Mouse (Mus musculus) stomach, embryonic 14.5 days (tissue): Measurements from ENCODE around the gene Slc29a1. TPM values are rescaled to one million over a fixed set of nuclear protein-coding genes. Genes with fewer than 3 reads are reported as not detected.

Experiments used
- ATAC-seq: fragments of 200-750 bp; cut with Nextera tagmentation; 2 replicates; pipeline ENCODE4 v1.8.0; 2017; ENCODE audit warnings: low read depth, moderate TSS enrichment; ENCODE audit not compliant: insufficient number of reproducible peaks, insufficient read depth, low FRiP score
- H3K27ac ChIP-seq: fragments of 300-500 bp; sonication (generic); 2 replicates; pipeline ENCODE4 v1.5.1; 2014; ENCODE audit warnings: mild to moderate bottlenecking, low read length, moderate library complexity, mixed read lengths
- H3K27me3 ChIP-seq: fragments of 300-500 bp; sonication (generic); 2 replicates; pipeline ENCODE4 v1.6.1; 2014; ENCODE audit warnings: low read length, control low read depth, mixed read lengths; ENCODE audit not compliant: control insufficient read depth, insufficient read depth
- H3K36me3 ChIP-seq: fragments of 300-500 bp; sonication (generic); 2 replicates; pipeline ENCODE4 v1.6.1; 2014; ENCODE audit warnings: mild to moderate bottlenecking, control low read depth, low read length, moderate library complexity, mixed read lengths; ENCODE audit not compliant: control insufficient read depth, insufficient read depth
- H3K4me1 ChIP-seq: fragments of 300-500 bp; sonication (generic); 2 replicates; pipeline ENCODE4 v1.6.1; 2014; ENCODE audit warnings: low read length, control low read depth, mixed read lengths; ENCODE audit not compliant: control insufficient read depth, insufficient read depth
- H3K4me2 ChIP-seq: fragments of 300-500 bp; sonication (generic); replicated peaks from 2 replicates; pipeline ENCODE4 v1.6.1; 2014; ENCODE audit warnings: low read depth, low read length, control low read depth
- H3K4me3 ChIP-seq: fragments of 300-500 bp; sonication (generic); 2 replicates; pipeline ENCODE4 v1.5.1; 2014; ENCODE audit warnings: low read depth, low read length, control low read depth
- H3K9ac ChIP-seq: fragments of 300-500 bp; sonication (generic); replicated peaks from 2 replicates; pipeline ENCODE4 v1.6.1; 2014; ENCODE audit warnings: low read depth, mild to moderate bottlenecking, control low read depth, low read length, moderate library complexity, mixed read lengths
- H3K9me3 ChIP-seq: fragments of 300-500 bp; sonication (generic); 2 replicates; pipeline ENCODE4 v1.6.1; 2016; ENCODE audit warnings: low read depth, low read length, control low read depth; ENCODE audit not compliant: control insufficient read depth
- WGBS: fragments of 180-500 bp; shearing (Covaris S2); extraction: QIAGEN DNeasy Blood & Tissue Kit; methylation state at CpG from one replicate; pipeline ENCODE4 v1.1.7; 2014; 5-methylcytosine and 5-hydroxymethylcytosine counted together
- polyA plus RNA-seq: library from polyadenylated mRNA; unstranded; fragments of >200 nt; fragmentation: Nextera tagmentation; extraction: Ambion mirVana; gene quantifications from 2 replicates; pipeline ENCODE4 v1.2.1, GENCODE M21; 2014

Slc29a1 gene
- polyA plus RNA-seq, 1 experiment from 2014 or later: 73.0 TPM

DNA sequence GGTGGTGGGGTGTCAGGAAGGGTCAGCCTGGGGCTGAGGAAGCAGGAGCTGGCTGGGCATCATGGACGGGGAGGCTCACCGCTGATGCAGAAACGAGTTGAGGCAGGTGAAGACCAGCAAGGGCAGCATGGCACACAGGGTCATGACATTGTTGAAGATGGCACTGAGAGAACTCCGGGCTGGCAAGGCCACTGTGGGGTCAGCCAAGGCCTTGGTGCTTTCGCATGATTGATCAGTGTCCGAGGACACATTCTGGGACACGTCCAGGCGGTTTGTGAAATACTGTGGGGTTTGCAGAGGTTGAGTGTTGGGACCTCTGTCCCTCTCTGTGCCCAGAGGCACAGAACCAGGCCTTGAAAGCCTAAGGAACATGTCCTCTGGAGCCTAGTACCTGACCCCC lies 9.6 kb downstream of the Slc29a1 start:
- H3K27ac ChIP-seq: no peak overlapping the region
- H3K4me2 ChIP-seq: no peak overlapping the region
- no peak overlapping the region for H3K4me3 ChIP-seq
- H3K9ac ChIP-seq: no peak overlapping the region
- no peaks in the 10 kb centered on the region; the same call in 1 of the 2 replicates for H3K36me3 ChIP-seq
- no peak for ATAC-seq
- H3K9me3 ChIP-seq: no peaks in the 10 kb centered on the region
- peaks cover 42% of the 10 kb centered on the region for H3K4me1 ChIP-seq
- WGBS: 93% methylated on average over 8 of the region's 8 CpGs
- no peaks in the 10 kb centered on the region for H3K27me3 ChIP-seq

DNA sequence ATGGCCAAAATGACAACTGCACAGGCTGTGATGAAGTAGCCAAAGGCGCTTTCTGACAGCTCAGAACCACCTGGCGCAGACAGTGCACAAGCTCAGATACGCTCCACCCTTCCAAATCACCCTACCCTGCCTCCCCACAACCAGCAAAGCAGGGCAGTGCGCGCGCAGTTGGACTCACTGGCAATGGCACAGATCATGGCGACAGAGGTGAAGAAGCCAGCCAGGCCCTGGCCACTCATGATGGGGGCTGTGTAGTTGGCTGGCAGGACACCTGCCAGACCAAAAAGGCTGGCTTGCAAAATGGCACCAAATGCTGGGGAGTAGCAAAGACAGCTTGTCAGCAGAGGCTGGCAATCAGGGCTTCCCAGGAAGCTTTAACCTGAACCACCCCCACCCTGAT lies 10.2 kb downstream of the Slc29a1 start:
- H3K27ac ChIP-seq: no peak overlapping the region
- 97% methylated on average over 7 of the region's 7 CpGs for WGBS
- H3K4me2 ChIP-seq: no peak overlapping the region
- no peaks in the 10 kb centered on the region for H3K27me3 ChIP-seq
- H3K4me3 ChIP-seq: no peak overlapping the region
- peaks cover 42% of the 10 kb centered on the region for H3K4me1 ChIP-seq
- H3K36me3 ChIP-seq: no peaks in the 10 kb centered on the region; the same call in 1 of the 2 replicates
- no peak for ATAC-seq
- H3K9me3 ChIP-seq: no peaks in the 10 kb centered on the region
- no peak overlapping the region for H3K9ac ChIP-seq

DNA sequence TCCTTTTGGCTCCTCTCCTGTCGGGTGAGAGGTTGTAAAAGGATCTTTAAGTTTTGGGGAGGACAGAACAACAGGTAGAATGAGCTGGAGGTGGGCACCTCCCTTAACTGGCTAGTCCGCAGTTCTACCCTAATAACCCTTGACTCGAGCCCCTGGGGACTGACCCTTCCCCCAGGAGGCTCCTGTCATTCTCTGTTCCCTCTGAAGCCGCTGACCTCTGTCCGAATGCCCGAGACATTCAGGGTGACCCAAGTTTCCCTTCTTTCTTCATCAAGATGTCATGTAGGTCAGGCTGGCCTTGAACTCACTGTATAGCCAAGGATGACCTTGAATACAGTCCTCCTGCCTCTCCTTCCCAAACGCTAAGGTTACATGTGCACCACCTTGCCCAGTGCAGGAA lies 11.0 kb downstream of the Slc29a1 start:
- no peak overlapping the region for H3K9ac ChIP-seq
- H3K9me3 ChIP-seq: no peaks in the 10 kb centered on the region
- no peaks in the 10 kb centered on the region; the same call in 1 of the 2 replicates for H3K36me3 ChIP-seq
- 88% methylated on average over 7 of the region's 7 CpGs for WGBS
- no peak overlapping the region for H3K4me3 ChIP-seq
- H3K27me3 ChIP-seq: no peaks in the 10 kb centered on the region
- no peak overlapping the region for H3K4me2 ChIP-seq
- ATAC-seq: no peak
- H3K27ac ChIP-seq: no peak overlapping the region
- H3K4me1 ChIP-seq: peaks cover 37% of the 10 kb centered on the region

DNA sequence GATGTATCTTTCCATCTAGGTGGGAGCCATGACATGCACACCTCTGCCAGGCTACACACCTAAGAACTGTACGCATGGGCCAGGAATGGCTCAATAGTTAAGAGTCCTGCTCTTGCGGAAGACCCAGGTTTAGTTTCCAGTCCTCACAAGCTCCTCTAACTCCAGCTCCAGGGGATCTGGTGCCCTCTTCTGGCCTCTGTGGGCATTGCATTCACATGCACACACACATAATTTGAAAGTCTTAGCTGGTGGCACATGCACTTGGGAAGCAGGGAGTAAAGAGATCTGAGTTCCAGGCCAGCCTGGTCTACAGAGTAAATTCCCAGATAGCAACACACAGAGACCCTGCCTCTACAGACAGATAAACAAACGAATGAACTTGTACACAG lies 13.0 kb downstream of the Slc29a1 start:
- H3K4me2 ChIP-seq: no peak overlapping the region
- H3K36me3 ChIP-seq: no peaks in the 10 kb centered on the region; the same call in 1 of the 2 replicates
- H3K4me1 ChIP-seq: peaks cover 24% of the 10 kb centered on the region
- no peaks in the 10 kb centered on the region for H3K9me3 ChIP-seq
- 95% methylated on average over 3 of the region's 3 CpGs for WGBS
- no peak overlapping the region for H3K4me3 ChIP-seq
- no peaks in the 10 kb centered on the region for H3K27me3 ChIP-seq
- ATAC-seq: no peak
- H3K9ac ChIP-seq: no peak overlapping the region
- H3K27ac ChIP-seq: peak overlapping the region; percentile 80; the same call in 1 of the 2 replicates

DNA sequence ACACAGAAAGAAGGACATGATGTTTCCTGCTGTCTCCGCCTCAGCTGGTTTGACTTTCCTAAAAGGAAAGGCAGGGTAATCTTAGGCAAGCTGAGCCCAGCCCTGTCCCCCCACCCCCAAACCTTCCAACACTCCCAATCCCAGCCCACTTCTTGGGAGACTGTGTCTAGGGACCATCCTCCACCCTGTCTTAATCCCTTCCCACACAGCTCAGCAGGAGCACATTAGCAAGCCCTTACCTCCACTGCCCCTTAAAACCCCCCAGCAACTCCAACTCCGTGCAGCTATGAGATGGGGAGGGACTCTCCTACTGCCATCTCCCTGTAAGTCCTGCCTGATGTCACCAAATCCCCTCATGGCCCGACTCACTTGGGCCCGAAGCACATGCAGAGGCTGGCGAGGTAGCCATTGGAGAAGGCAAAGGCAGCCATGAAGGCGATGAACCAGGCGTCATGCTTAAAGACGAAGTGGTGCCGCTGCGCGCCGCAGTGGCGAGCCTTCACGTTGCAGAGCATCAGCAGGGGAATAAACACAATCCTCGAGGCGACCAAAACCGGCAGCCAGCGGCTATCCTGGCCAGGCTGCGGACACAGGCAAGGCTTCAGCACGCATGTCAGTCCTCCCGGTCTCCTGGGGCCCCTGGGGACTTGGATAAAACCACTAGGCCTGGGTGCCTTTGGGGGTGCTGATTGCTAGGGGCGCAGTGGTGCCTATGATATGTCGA lies 13.5 kb downstream of the Slc29a1 start:
- Histone ChIP-seq H3K9me3 (no peaks in the 10 kb centered on the region), H3K4me1 (peaks cover 28% of the 10 kb centered on the region), H3K27ac (peak overlapping the region; percentile 80), H3K4me3 (no peak overlapping the region), H3K9ac (no peak overlapping the region), H3K27me3 (no peaks in the 10 kb centered on the region), H3K4me2 (no peak overlapping the region), H3K36me3 (no peaks in the 10 kb centered on the region; the same call in 1 of the 2 replicates)
- no peak for ATAC-seq
- 65% methylated on average over 23 of the region's 23 CpGs for WGBS

DNA sequence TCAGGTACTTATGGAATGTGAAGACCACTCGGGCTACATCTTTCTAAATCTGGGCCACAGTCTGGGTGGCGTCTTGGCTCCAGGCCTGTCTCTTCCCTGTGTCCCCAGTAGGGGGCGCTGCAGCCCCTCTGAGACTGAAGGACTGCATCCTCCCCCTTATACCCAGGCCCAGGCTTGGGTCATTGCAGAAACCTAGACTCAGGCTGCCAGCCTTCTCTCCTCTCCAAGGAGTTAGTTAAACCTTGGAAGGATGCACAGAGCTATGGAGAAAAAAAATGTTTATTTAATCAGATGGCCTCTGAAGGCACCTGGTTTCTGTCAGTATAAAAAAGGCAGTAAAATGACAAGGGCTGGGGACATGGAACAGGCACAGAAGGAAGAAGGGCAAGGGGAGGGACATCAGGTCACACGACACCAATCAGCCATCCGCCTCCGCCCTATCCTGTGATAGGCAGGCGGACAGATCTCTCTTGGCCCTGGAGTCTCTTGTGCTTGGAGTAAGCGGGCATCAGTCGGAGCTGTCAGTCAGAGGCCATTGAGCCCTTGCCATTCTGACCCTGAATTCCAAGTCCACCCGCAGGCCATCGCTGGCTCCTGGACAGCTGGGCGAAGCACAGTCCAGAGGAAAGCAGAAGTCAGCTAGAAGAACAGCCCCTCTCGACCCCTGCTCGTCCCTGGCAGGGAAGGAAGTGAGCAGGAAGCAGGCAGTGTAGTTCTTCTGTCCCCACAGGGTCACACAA lies 14.3 kb downstream of the Slc29a1 start:
- Histone ChIP-seq H3K27me3 (no peaks in the 10 kb centered on the region), H3K4me1 (peaks cover 29% of the 10 kb centered on the region), H3K4me2 (no peak overlapping the region), H3K36me3 (no peaks in the 10 kb centered on the region; the same call in 1 of the 2 replicates), H3K27ac (peak overlapping the region; percentile 80), H3K4me3 (no peak overlapping the region), H3K9me3 (no peaks in the 10 kb centered on the region), H3K9ac (no peak overlapping the region)
- peak; percentile 60; the same call in 1 of the 2 replicates for ATAC-seq
- WGBS: 29% methylated on average over 14 of the region's 14 CpGs

DNA sequence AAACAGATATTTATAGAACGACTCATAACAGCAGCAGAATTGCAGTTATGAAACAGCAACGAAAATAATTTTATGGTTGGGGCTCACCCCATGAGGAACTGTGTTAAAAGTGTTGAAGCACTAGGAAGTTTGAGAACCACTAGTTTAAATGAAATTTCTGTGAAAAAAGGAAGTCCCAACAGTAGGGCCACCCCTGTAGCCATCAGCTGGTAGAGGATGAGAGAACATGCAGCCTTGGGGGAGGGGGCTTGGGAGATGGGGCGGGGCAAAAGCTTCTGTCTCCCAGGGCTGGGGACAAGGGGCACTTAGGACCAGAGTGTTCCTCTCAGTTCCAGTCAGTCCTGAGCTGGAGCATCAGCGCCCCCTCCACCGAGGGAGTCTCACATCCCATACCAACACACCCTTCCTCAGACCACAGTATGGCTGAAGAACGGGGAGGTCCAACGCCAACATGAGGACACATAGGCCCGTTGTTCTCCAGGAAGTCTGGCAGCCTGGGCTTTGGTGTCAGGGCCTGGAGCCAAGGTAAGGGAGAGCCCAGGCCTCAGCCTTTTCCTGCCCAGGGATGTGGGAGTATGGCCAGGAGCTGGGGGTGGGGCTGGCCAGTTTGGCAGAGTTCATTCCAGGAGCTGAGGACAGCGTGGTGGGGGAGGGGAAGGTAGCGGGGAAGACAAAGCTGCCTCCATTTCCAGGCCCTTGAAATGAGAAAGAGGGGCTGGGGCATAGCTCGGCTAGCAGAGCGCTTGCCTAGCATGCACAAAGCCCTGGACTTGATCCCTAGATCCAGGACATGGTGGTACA lies 15.1 kb downstream of the Slc29a1 start:
- Histone ChIP-seq H3K27ac (peak overlapping the region; percentile 80), H3K36me3 (no peaks in the 10 kb centered on the region; the same call in 1 of the 2 replicates), H3K9ac (no peak overlapping the region), H3K27me3 (no peaks in the 10 kb centered on the region), H3K9me3 (no peaks in the 10 kb centered on the region), H3K4me3 (no peak overlapping the region), H3K4me1 (peaks cover 29% of the 10 kb centered on the region), H3K4me2 (no peak overlapping the region)
- ATAC-seq: peak; percentile 10; the same call in 1 of the 2 replicates
- WGBS: 40% methylated on average over 12 of the region's 12 CpGs

DNA sequence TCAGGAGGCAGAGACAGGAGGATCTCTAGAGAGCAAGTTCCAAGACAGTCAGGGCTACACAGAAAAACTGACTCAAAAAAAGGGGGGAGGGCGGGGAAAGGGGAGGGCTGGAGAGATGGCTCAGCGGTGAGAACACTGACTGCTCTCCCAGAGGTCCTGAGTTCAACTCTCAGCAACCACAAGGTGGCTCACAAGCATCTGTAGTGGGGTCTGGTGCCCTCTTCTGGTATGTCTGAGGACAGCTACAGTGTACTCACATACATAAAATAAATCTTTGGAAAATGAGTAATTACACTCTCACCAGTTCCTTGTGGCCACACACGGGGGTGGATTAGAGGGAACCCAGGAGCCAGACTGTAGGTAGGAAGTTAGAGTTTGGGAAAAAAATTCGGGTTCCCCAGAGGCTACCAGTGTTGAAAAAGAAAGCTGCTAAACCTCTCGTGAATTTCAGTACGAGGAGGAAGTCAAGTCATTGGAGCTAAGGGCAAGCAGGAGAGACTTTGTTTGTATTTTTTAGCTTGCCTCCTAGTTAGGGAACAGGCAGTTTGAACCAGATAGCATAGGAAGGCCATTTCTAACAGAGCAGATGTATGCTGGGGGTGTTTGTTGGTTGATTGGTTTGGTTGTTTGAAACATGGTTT lies 16.6 kb downstream of the Slc29a1 start:
- 65% methylated on average over 6 of the region's 6 CpGs for WGBS
- ATAC-seq: no peak
- no peak overlapping the region for H3K9ac ChIP-seq
- H3K4me2 ChIP-seq: no peak overlapping the region
- no peaks in the 10 kb centered on the region for H3K9me3 ChIP-seq
- no peak overlapping the region for H3K4me3 ChIP-seq
- H3K4me1 ChIP-seq: peaks cover 33% of the 10 kb centered on the region
- no peak overlapping the region for H3K27ac ChIP-seq
- no peaks in the 10 kb centered on the region; the same call in 1 of the 2 replicates for H3K36me3 ChIP-seq
- no peaks in the 10 kb centered on the region for H3K27me3 ChIP-seq
